Mouse (Mus musculus) thymus, adult 2 months (tissue): ENCODE measurements around the gene Hist3h2a.

Experiments used
- CTCF ChIP-seq: fragments of 200-500 bp; IDR thresholded peaks from 2 replicates; pipeline ENCODE4 v1.5.1; 2012; ENCODE audit warnings: mild to moderate bottlenecking, control low read depth, low read length, moderate library complexity, borderline replicate concordance; ENCODE audit not compliant: control insufficient read depth, poor library complexity, insufficient read depth; ENCODE audit errors: extremely low read depth
- POLR2A ChIP-seq: fragments of 200-500 bp; IDR thresholded peaks from 2 replicates; pipeline ENCODE4 v1.6.1; 2012; ENCODE audit warnings: mild to moderate bottlenecking, low read length, control low read depth, moderate library complexity; ENCODE audit not compliant: control insufficient read depth, poor library complexity, insufficient read depth; ENCODE audit errors: extremely low read depth

DNA sequence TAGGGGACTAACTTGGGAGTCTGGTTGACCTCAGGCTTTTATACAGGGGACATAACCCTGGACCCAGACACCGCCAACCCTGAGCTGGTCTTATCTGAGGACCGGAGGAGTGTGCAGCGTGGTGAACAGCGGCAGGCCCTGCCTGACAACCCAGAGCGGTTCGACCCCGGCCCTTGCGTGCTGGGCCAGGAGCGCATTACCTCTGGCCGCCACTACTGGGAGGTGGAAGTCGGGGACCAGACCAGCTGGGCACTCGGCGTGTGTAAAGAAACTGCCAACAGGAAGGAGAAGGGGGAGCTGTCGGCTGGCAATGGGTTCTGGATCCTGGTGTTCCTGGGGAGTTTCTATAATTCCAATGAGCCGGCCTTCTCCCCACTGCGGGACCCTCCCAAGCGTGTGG lies 35.7 kb downstream of the Hist3h2a start:
- TF ChIP-seq CTCF (no peak), POLR2A (no peak)
